Mouse (Mus musculus) kidney, adult 8-10 months (tissue): ENCODE results near the gene Cavin1.

Experiments
- DNase-seq, 2 experiments: peaks; one replicate each; pipeline ENCODE4 v3.0.0; 2022

The Cavin1 gene

DNA sequence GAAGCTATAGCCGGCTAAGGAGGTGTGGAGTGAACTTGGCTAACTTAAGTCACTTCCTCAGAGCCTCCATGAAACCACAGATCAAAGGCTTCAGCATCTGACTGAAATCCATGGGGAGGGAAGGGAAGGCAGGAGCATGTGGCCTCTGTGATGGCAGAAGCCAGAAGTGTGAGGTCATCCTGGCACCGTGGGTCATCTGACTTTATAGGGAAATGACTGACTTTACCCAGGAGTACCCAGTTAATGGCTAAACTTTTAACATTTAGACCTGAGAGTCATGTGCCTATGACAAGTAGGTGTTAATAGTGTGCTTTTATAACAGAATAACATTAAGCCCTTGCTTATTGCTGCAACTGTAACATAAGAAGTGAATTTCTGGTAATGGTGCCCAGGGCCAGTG lies 62.6 kb downstream of the Cavin1 start:
- peak; percentile 62 for DNase-seq

DNA sequence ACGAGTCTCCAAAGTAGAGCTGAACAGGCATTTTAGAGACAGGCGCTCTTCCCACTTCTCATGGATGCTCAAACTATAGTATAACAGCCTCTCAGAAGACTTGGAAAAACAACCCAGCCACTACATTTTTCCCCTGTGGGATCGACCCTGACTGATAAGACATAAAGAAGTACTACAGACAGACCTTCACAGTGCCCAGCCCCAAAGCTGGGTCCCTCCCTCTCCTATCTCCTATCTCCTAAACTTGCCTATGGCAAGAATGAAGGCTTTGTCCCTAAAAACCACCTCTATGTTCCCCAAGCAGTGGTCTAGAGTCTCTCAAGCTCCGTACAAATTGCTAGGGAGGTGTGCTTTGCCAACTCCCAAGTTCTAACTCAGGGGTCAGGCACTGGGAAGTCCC lies 63.8 kb downstream of the Cavin1 start:
- no peak for DNase-seq
